Mouse (Mus musculus) G1E-ER4 (cell line): ENCODE results near the gene Ltbp4. TPM values are rescaled to one million over a fixed set of nuclear protein-coding genes. Genes with fewer than 3 reads are reported as not detected.

ENCODE experiments used
- GATA1 ChIP-seq: IDR thresholded peaks from one replicate; pipeline ENCODE4 v1.8.0; 2012; ENCODE audit warnings: low read length, inconsistent platforms
- polyA plus RNA-seq: library from polyadenylated mRNA; stranded (reverse); fragments of >175 nt; gene quantifications from 2 replicates; pipeline ENCODE4 v1.2.3, GENCODE M21; 2012

Ltbp4 gene
- polyA plus RNA-seq, 1 experiment: 1.5 TPM

DNA sequence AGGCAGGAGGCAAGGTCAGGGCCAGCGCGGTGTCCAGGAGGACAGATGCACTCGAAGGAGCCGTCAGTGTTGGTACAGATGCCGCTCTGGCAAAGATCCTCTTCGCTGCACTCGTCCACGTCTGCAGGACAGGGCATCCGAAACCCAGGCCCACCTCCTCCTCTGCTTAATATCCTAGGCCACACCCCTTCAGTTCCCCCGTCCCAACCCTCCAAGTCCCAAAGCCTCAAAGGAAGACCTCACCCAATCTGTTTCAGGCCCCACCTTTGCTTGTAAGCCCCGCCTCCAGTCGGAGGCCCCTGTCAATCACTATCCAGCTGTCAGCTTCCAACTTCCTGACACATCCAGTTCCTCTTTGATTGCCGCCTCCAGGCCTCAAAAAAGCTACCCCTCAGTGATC is 15.2 kb downstream of the Ltbp4 start:
- TF ChIP-seq GATA1: no peak

DNA sequence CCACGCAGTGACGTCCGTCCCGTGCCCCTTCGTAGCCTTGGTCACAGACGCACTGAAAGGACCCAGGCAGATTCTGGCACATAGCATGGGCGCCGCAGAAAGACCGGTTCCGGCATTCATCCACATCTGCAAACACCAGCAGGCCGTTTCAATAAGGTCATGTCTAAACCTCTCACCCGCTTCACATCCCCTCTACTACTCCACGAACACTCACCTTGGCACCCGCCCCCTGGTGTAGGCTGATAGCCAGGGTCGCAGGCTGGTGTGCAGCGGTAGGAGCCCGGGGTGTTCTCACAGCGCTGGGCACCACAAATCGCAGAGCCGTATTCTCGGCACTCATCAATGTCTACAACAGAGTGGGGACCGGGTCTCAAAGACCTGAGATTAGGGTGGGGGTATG is 18.1 kb downstream of the Ltbp4 start:
- TF ChIP-seq GATA1: no peak

DNA sequence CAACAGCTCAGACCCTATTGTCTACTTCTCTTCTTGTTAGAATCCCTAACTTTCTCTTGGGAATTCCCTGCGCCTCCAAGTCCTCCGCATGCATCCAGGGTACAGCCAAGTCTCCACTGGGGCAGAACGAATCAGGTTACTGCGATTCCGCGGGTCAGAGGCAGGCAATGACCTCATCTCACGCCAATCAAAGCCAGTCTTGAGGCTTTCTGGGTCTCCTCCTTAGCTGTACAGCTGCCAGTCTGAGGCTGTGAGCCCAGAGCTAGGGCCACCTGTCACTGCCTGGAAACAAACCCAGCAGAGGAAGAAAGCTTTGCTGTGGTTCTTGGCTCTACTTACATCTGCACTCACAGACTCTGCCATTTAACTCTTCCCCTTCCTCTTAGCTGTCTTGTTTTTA is 21.5 kb downstream of the Ltbp4 start:
- no peak for TF ChIP-seq GATA1

DNA sequence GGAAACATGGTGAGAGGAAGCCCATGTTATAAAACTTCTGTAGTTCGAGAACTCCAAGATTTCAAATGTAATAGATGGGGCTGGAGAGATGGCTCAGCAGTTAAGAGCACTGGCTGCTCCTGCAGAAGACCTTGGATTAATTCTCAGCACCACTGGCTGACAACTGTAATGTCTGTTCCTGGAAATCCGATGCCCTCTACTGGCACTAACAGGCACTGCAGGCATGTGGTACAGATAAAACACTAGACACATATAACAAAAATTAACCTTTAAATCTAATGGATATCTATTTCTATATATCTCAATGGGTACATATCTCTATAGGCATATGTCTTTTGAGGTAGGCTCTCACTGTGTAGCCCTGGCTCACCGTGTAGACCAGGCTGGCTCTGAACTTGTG is 23.1 kb downstream of the Ltbp4 start:
- TF ChIP-seq GATA1: no peak

DNA sequence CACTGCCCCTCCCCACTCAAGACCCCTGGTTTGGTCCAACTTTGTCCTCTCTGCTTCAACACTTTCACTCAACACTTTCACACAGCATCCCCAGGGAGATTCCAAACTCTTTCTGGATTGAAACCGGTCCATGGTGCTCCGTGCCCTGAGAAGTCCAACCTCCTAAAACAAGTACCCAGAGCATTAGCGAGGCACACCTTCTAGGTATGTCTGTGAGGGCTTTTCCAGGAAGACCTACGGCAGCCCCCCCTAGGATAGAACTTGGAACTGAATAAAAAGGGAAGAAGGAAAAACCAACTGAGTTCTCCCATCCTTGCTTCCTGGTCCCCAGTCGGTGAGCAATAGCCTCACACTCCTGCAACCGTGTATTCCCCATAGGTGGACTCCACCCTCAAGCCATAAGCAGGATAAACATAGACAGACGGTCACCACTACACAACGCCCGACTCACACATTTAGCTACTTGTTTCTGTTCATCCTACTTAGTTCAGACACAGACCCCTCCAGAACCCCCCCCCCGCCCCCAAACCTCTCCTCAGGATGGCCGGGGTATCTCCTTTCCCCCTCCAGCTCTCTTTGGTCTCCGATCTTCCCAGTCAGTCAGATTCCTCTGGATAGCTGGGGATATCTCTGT is 25.7 kb downstream of the Ltbp4 start:
- TF ChIP-seq GATA1: no peak

DNA sequence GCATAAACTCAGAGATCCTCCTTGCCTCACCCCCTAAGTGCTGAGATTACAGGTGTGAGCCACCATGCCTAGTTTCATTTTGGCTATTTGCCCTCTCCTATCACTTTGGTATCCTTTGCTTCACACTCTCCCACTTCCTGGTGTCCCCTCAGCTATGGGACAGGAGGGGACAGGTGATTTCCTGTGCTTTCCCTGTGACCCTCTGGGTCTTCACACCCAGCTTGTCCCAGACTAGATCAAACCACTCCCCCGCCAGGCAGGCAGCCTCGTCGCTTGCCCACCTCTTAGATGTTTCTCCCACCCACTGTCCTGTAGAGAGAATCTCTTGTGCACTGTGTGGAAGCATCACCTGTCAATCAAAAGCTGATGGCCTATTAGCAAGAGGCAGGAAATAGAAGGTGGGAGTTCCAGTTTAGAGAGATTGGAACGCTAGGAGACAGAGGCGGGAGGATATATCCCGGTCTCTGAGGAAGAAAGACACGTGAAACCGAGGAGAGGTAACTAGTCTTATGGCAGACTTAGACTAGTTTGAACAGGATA is 26.4 kb downstream of the Ltbp4 start:
- no peak for TF ChIP-seq GATA1

DNA sequence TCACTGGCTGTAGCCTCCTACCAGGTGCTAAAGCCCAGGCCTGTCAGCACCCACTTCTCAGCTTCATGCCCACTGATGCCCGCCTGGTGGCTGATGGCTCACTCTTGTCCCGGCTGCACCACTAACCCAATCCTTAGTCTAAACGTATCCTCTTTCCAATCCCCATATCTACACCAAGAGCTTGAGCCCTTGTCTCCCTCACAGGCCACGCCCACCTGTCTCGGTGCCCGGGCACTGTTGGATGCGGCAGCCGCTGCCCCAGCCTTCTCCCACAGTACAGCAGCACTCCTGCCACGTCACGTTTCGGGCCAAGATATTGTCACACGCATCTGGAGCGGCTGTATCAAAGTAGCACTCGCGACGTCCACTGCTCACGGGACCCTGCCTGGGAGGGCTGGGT is 27.2 kb downstream of the Ltbp4 start:
- no peak for TF ChIP-seq GATA1

DNA sequence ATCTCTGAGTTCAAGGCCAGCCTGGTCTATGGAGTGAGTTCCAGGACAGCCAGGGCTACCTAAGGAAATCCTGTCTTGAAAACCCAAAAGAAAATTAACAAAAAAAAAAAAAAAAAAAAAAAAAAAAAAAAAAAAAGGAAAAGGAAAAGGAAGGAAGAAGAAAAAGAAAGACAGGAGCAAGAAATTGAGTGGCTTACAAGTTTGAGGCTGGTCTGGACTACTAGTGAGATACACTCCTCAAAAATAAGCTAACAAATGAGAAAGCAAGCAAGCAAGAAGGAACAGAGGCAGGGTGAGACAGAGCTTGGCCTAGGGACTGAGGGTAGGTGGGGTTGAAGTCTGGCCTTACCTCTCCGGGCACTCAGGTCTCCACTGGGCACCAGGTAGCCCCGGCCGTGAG is 27.7 kb downstream of the Ltbp4 start:
- TF ChIP-seq GATA1: no peak

DNA sequence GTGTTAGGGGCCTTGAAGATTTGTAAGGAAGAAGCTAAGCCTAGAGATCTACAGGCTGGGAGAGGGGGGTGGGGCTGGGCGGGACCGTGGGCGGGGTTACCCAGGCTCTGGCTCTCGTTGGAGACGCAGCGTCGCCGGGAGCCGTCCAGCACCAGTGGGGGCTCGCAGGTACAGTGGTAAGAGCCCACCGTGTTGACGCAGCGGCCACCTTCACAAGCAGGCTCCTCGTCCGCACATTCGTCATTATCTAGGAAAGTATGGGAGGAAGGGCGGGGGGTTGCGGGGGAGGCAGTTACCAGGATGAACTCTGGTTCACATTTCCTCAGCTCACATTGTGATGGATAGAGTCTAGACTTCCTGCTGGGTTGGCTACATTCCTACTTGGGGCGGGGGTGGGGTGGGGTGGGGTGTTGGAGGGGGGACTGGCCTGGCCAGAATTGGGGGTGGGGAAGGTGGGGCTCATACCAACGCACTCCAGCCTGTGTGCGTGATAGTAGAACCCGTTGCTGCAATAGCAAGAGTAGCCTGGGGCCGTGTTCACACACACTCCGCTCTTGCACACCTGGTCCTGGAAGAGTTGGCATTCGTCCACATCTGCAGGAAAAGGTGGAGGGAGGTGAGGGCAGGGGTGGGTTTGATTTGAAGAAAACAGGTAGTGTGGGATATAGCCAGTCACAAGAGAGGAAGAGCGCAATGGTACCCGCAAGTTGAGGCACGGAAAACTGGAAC is 28.5 kb downstream of the Ltbp4 start:
- no peak for TF ChIP-seq GATA1

DNA sequence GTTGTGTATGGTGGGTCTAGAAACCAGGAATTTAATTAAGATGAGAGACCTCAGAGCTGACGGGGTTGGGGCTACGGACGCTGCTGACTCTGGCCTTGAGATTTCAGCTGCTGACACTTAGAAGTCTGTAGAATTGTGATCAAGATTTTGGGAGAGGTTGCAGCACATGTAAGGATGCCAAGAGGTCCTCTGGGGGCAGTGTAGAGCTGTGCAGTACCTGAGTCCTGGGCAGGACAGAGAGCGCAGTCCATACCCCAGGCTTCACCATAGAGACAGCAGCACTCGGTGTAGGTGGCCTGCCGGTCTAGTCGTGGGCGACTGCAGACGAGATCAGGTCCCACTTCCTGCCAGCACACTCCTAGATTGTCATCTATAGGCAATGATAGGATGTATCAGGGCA is 29.9 kb downstream of the Ltbp4 start:
- TF ChIP-seq GATA1: no peak

DNA sequence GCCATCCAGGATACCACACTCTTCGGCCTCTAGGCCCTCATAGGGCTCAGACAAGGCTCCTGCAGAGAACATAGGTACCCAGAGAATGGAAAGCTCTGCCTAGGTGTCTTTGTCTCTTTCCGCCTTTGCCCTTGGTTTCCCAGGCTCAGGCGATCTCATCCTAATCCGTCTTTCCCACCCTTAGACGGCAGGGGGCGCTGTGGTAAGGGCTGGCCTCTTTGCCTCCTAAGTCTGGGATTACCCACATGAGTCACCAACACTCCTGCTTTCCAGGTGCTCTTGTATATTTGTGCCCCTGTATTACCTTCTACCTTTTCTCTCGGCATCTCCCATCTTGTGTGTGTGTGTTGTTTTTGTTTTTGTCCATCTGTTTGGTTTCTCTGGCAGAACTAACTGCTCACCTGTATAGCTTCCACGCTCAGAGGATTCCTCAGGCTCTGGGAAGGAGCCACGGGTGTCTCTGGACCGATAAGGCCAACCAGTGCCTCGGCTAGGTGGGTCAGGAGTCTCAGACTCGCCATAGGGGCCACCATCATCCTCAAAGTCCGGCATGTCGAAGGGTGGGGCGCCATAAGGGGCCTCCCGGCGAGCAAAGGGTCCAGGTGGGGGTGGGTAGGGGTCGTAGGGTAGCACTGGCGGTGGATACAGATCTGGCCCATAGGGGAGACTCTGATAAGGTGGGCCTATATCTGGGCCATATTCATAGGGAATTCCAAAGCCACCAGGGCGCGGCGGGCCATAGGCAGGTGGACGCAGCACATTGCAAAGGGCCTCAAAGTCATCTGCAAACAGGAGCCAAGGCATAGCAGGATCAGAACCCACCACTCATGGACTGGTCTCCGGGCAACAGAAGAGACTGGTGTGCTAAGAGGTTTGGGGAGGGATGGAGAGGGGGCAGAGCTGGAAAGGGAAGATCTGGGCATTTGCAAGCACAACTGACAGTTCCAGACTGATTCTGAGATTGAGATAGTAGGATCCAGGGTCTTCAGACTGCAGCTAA is 31.0 kb downstream of the Ltbp4 start:
- TF ChIP-seq GATA1: no peak

DNA sequence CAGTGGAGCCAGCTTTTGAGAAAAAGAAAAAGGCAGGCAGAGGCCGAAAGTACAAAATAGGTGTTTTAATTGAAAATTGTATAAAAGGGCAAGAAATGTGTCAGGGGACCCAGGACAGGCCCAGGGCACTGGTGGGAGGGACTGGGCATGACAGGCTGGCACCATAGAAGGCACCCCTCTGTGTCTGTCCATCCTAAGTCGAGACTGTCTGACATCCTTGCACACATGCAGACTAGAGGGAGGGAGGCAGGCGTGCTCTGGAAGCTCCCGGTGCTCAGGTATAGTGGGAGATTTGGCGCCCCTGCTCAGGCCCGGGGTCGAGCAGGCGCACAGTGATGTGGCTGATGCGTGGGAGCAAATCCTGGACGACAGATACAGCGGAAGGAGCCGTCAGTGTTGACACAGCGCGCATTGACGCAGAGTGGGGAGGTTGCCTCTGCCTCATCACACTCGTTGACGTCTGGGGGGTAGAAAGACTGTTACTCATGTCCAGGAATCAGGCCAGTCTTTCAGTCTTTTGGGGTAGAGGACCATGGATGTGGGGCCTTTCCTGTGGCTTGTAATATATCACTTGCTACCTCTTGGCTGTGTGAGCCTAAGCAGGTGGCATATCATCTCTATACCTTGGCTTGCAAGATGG is 32.3 kb downstream of the Ltbp4 start:
- TF ChIP-seq GATA1: no peak

DNA sequence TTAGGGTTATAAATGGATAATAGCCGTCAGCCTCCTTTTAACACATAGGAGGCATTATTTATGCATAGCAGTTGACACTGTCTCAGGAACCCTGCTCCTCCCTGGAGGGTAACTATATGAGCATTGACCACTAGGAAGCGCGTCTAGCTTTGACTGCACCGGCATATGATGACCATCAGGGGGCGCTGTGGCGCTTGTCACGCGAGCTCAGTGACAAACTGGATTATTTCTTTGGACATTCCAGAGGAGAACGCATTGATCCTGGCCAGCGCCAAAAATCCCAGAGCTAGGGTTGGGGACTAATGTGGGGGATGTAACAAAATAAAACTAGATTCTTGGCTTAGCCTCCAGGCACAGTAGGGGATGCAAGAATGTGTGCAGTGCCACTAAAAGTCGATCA is 35.3 kb downstream of the Ltbp4 start:
- TF ChIP-seq GATA1: no peak

DNA sequence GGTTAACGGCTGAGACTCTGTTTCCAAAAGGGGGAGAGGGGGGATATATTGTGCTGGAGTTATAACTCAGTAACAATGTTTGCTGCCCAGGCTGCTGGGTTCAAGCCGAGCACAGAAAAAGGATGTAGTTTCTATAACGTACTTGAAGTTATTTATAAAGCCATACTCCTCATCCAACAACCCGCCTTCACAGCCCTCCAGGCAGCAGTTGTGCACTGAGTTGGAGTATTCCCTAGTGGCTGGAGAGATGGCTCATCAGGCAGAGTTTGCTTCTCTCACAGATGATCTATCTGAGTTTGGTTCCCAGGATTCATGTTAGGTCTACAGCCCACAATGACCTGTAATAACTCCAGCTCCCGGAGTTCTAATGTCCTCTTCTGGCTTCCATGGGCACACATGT is 36.7 kb downstream of the Ltbp4 start:
- no peak for TF ChIP-seq GATA1

DNA sequence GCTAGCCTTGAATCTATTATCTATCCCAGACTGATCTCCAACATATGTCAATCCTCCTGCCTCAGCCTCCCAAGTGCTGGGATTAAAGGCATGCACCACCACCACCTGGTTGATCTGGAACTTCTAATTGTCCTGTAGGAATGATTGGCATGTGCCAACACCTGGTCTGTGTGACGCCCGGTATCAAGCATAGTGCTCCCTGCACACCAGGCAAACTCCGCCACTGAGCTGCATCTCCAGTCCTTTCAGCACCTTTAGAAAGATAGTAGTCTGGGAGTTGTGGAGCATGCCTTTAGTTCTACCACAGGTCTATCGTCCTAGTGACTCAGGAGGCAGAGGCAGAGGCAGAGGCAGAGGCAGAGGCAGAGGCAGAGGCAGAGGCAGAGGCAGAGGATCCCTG is 37.1 kb downstream of the Ltbp4 start:
- no peak for TF ChIP-seq GATA1

DNA sequence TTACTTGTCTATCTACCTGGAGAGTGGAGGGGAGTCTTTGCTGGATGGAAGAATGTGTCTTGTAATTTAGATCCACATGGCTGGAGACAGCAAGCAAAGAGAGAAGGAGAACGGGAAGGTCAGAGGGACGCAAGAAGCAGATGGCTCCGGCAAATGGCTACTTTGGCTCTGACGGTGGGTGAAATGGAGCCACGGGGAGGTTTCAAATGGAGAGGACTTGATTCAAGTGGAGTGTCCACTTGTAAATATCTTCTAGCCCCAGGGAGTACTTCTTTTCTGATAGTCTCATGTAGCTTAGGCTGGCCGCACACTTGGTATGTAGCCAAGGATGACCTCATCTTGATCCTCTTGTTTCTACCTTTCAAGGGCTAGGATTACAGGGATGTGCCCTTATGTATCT is 38.7 kb downstream of the Ltbp4 start:
- TF ChIP-seq GATA1: no peak
